Mouse (Mus musculus) heart, embryonic 16.5 days (tissue): ENCODE measurements around the gene Grm2. TPM values are rescaled to one million over a fixed set of nuclear protein-coding genes. Genes with fewer than 3 reads are reported as not detected.
A peak's percentile ranks its signal among the peaks of the same experiment; 100 is the strongest.

Experiments
- ATAC-seq: fragments of 200-750 bp; cut with Nextera tagmentation; replicated peaks from 2 replicates; pipeline ENCODE4 v1.8.0; 2017; ENCODE audit warnings: moderate number of reproducible peaks; ENCODE audit not compliant: insufficient read depth, low FRiP score; ENCODE audit errors: extremely low read depth
- H3K27ac ChIP-seq: fragments of 300-500 bp; sonication (generic); 2 replicates; pipeline ENCODE4 v1.5.1; 2014; ENCODE audit warnings: mild to moderate bottlenecking, low read length, control low read depth, moderate library complexity
- H3K27me3 ChIP-seq: fragments of 300-500 bp; sonication (generic); 2 replicates; pipeline ENCODE4 v1.6.1; 2014; ENCODE audit warnings: low read length, mixed read lengths; ENCODE audit not compliant: control insufficient read depth, insufficient read depth
- H3K36me3 ChIP-seq: fragments of 300-500 bp; sonication (generic); 2 replicates; pipeline ENCODE4 v1.6.1; 2014; ENCODE audit not compliant: control insufficient read depth, insufficient read depth
- H3K4me1 ChIP-seq: fragments of 300-500 bp; sonication (generic); 2 replicates; pipeline ENCODE4 v1.6.1; 2014; ENCODE audit warnings: low read length, mixed read lengths; ENCODE audit not compliant: control insufficient read depth, insufficient read depth
- H3K4me2 ChIP-seq: fragments of 300-500 bp; sonication (generic); 2 replicates; pipeline ENCODE4 v1.6.1; 2014; ENCODE audit warnings: low read depth, mild to moderate bottlenecking, control low read depth, low read length
- H3K4me3 ChIP-seq: fragments of 300-500 bp; sonication (generic); 2 replicates; pipeline ENCODE4 v1.5.1; 2014; ENCODE audit warnings: mild to moderate bottlenecking, control low read depth, low read length
- H3K9ac ChIP-seq: fragments of 300-500 bp; sonication (generic); 2 replicates; pipeline ENCODE4 v1.6.1; 2014; ENCODE audit warnings: low read length, control low read depth
- H3K9me3 ChIP-seq: fragments of 300-500 bp; sonication (generic); replicated peaks from 2 replicates; pipeline ENCODE4 v1.6.1; 2016; ENCODE audit warnings: low read length; ENCODE audit not compliant: control insufficient read depth
- WGBS: fragments of 180-500 bp; shearing (Covaris S2); extraction: QIAGEN DNeasy Blood & Tissue Kit; methylation state at CpG from one replicate; pipeline ENCODE4 v1.1.7; 2014; 5-methylcytosine and 5-hydroxymethylcytosine counted together
- polyA plus RNA-seq: library from polyadenylated mRNA; unstranded; fragments of >200 nt; fragmentation: Nextera tagmentation; extraction: Ambion mirVana; gene quantifications from 2 replicates; pipeline ENCODE4 v1.2.1, GENCODE M21; 2015

The Grm2 gene
- polyA plus RNA-seq, 1 experiment from 2014 or later, result not detected

- Histone ChIP-seq H3K4me1 (no peaks in the 10 kb centered on the region), H3K27me3 (no peaks in the 10 kb centered on the region), H3K9me3 (no peaks in the 10 kb centered on the region), H3K9ac (no peak overlapping the region), H3K4me2 (no peak overlapping the region), H3K27ac (no peak overlapping the region), H3K4me3 (no peak overlapping the region), H3K36me3 (peaks cover 22% of the 10 kb centered on the region)
- no peak for ATAC-seq
- WGBS, result 76% methylated on average over 4 of the region's 4 CpGs
Measured at GRCm38 (mm10) chr9:106678242-106678641, 22.4 kb upstream of the Grm2 start.

DNA sequence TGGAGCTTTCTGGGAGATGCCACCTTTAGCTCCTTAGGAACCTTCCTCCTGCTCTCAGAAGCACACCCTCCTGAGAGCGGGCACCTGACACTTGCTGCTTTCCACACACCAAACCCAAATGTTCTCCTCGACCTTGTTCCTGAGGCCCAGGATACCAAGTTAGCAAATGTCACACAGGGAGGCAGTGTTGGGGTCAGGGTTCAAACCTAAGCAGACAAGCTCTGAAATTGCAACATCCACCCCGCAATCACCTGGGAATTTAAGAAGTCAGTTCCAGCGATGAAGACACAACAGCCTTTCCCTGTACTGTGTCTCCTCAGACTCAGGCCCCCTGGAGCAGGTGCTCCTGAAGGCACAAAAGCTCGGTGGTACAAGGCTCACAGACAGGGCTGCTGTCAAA lies 21.8 kb upstream of the Grm2 start:
- peaks cover 26% of the 10 kb centered on the region for H3K36me3 ChIP-seq
- no peak overlapping the region for H3K4me3 ChIP-seq
- 90% methylated on average over 5 of the region's 5 CpGs for WGBS

GRCm38 (mm10) chr9:106676571-106676970 lies 20.7 kb upstream of the Grm2 start:
- no peaks in the 10 kb centered on the region for H3K27me3 ChIP-seq
- ATAC-seq, result no peak
- H3K4me3 ChIP-seq, result no peak overlapping the region

More for the DNA sequence above, 21.8 kb upstream of the Grm2 start:
- Histone ChIP-seq H3K27me3 (no peaks in the 10 kb centered on the region), H3K9me3 (no peaks in the 10 kb centered on the region), H3K4me1 (no peaks in the 10 kb centered on the region), H3K27ac (no peak overlapping the region), H3K4me2 (no peak overlapping the region), H3K9ac (no peak overlapping the region)
- no peak for ATAC-seq

DNA sequence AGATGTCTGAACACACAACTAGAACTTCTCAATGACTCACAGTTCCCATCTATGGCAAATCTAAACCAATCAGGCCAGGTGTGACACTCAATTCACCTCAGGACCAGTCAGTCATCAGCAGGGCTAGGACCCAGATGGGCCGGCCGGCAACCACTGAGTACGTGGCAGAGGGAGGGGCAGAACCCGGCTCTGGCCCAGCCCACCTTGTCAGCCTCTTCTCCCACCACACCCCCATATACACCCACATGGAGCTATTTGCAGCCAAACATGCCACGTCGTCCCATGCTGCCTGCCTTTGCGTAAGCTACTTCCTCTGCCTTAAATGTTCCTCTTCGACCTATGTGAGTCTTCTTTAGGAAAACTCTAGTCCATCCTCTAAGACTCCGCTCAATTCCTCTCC lies 20.1 kb upstream of the Grm2 start:
- 72% methylated on average over 9 of the region's 9 CpGs for WGBS
- H3K27me3 ChIP-seq, result no peaks in the 10 kb centered on the region
- no peak for ATAC-seq
- no peak overlapping the region for H3K27ac ChIP-seq
- no peak overlapping the region for H3K4me3 ChIP-seq
- no peak overlapping the region for H3K9ac ChIP-seq
- H3K9me3 ChIP-seq, result no peaks in the 10 kb centered on the region
- H3K4me2 ChIP-seq, result no peak overlapping the region
- H3K36me3 ChIP-seq, result peaks cover 27% of the 10 kb centered on the region
- peaks cover 7% of the 10 kb centered on the region; the same call in 1 of the 2 replicates for H3K4me1 ChIP-seq

More at GRCm38 (mm10) chr9:106676571-106676970, 20.7 kb upstream of the Grm2 start:
- no peak overlapping the region for H3K27ac ChIP-seq
- no peak overlapping the region for H3K4me2 ChIP-seq
- H3K9me3 ChIP-seq, result no peaks in the 10 kb centered on the region
- no peak overlapping the region for H3K9ac ChIP-seq
- H3K4me1 ChIP-seq, result peaks cover 7% of the 10 kb centered on the region; the same call in 1 of the 2 replicates
- H3K36me3 ChIP-seq, result peaks cover 30% of the 10 kb centered on the region
- 77% methylated on average over 4 of the region's 4 CpGs for WGBS

GRCm38 (mm10) chr9:106675480-106675879 lies 19.6 kb upstream of the Grm2 start:
- H3K27me3 ChIP-seq, result no peaks in the 10 kb centered on the region
- 0% methylated on average over 1 of the region's 1 CpGs for WGBS
- peaks cover 22% of the 10 kb centered on the region for H3K36me3 ChIP-seq
- no peak overlapping the region for H3K27ac ChIP-seq
- H3K4me1 ChIP-seq, result peaks cover 7% of the 10 kb centered on the region; the same call in 1 of the 2 replicates
- H3K4me3 ChIP-seq, result no peak overlapping the region
- H3K9me3 ChIP-seq, result no peaks in the 10 kb centered on the region
- no peak overlapping the region for H3K4me2 ChIP-seq
- H3K9ac ChIP-seq, result no peak overlapping the region
- ATAC-seq, result 0 out of 2 replicates have a peak, but pooled peaks have one; percentile 66

DNA sequence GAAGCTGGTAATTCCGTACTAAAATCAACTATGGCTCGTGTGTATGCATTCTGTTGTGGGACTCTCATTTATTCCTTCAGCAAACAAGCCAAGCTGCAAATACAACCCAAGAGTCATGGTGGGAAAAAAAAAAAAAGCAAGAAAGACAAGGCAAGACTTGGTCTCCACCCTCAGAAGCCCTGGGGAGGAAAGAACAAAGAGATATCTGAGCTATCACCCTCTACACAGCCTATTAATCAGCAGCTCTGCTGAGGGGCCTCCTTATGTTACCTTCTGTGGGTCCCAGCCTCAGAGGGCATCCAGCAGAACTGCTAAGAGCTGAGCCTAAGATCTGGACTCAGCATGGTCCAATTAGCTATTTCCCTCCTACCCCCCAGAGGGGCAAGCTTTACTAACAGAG lies 18.0 kb upstream of the Grm2 start:
- Histone ChIP-seq H3K27me3 (no peaks in the 10 kb centered on the region), H3K4me1 (peaks cover 7% of the 10 kb centered on the region; the same call in 1 of the 2 replicates), H3K36me3 (peaks cover 15% of the 10 kb centered on the region), H3K4me2 (no peak overlapping the region), H3K4me3 (no peak overlapping the region), H3K27ac (no peak overlapping the region), H3K9ac (no peak overlapping the region), H3K9me3 (no peaks in the 10 kb centered on the region)
- no peak for ATAC-seq
- 83% methylated on average over 2 of the region's 2 CpGs for WGBS

GRCm38 (mm10) chr9:106664856-106665255 lies 9.0 kb upstream of the Grm2 start:
- H3K9me3 ChIP-seq, result no peaks in the 10 kb centered on the region
- H3K4me1 ChIP-seq, result peaks cover 15% of the 10 kb centered on the region
- H3K9ac ChIP-seq, result no peak overlapping the region
- H3K27me3 ChIP-seq, result no peaks in the 10 kb centered on the region
- H3K27ac ChIP-seq, result no peak overlapping the region
- no peak overlapping the region for H3K4me2 ChIP-seq
- peaks cover 26% of the 10 kb centered on the region for H3K36me3 ChIP-seq
- H3K4me3 ChIP-seq, result no peak overlapping the region
- ATAC-seq, result no peak
- WGBS, result 85% methylated on average over 6 of the region's 6 CpGs

DNA sequence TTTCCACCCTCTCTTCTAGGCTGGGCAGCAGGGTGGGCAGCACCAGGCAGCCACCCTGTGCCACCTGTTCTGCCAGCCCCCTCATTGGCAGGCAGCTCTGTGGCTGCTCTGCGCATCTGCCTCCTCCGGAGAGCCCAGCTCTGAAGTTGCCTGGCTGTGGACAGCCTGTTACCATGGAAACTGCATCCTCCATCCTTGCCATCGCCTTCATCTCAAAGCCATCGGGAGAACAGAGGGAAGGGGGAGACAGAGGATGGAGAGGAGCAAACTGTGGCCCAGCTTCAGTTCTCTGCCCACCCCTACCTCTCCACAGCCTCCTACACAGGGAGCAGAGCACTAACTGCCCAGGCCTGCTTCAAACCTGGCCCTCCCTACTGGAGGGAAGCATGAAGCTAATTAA lies 8.6 kb upstream of the Grm2 start:
- no peak for ATAC-seq
- H3K9me3 ChIP-seq, result no peaks in the 10 kb centered on the region
- H3K4me2 ChIP-seq, result no peak overlapping the region
- no peak overlapping the region for H3K9ac ChIP-seq
- H3K4me1 ChIP-seq, result peaks cover 15% of the 10 kb centered on the region
- H3K36me3 ChIP-seq, result peaks cover 30% of the 10 kb centered on the region
- H3K27me3 ChIP-seq, result no peaks in the 10 kb centered on the region
- no peak overlapping the region for H3K4me3 ChIP-seq
- WGBS, result 72% methylated on average over 4 of the region's 4 CpGs
- H3K27ac ChIP-seq, result no peak overlapping the region

- 31% methylated on average over 6 of the region's 6 CpGs for WGBS
- H3K4me3 ChIP-seq, result no peak overlapping the region
- no peak overlapping the region for H3K4me2 ChIP-seq
- peaks cover 42% of the 10 kb centered on the region for H3K36me3 ChIP-seq
- no peak overlapping the region for H3K9ac ChIP-seq
- H3K9me3 ChIP-seq, result no peaks in the 10 kb centered on the region
- ATAC-seq, result peak; percentile 50; the same call in 1 of the 2 replicates
- H3K27ac ChIP-seq, result no peak overlapping the region
- no peaks in the 10 kb centered on the region for H3K27me3 ChIP-seq
- peaks cover 15% of the 10 kb centered on the region for H3K4me1 ChIP-seq
Measured at GRCm38 (mm10) chr9:106663200-106663599, 7.3 kb upstream of the Grm2 start.
